Mouse (Mus musculus): ENCODE measurements around the gene Ccdc90b. TPM values are rescaled to one million over a fixed set of nuclear protein-coding genes. Genes with fewer than 3 reads are reported as not detected.

The Ccdc90b gene
- polyA plus RNA-seq, 2 experiments = 8.3 to 13.6 TPM

GRCm38 (mm10) chr7:92546763-92547162, 14.2 kb upstream of the Ccdc90b start:
- H3K4me2 ChIP-seq (ENCODE audit: low read depth) = no peak overlapping the region
- ATAC-seq (ENCODE audit: insufficient read depth) (no peak), DNase-seq (ENCODE audit: low read depth in 3 of 3, low spot score in 3 of 3) (no peak)
- WGBS (ENCODE audit: insufficient replicate concordance) = 43% methylated on average over 2 of the region's 2 CpGs
- H3K36me3 ChIP-seq (replicated peaks; ENCODE audit: control insufficient read depth, insufficient read depth, low read depth) = no peaks in the 10 kb centered on the region
- no peak overlapping the region for H3K9ac ChIP-seq (replicated peaks)
- H3K9me3 ChIP-seq (ENCODE audit: control insufficient read depth, low read length) = no peaks in the 10 kb centered on the region
- TF ChIP-seq EP300 (IDR thresholded peaks at IDR 0.05; ENCODE audit: low read depth) = no peak
- no peak for TF ChIP-seq CTCF (IDR thresholded peaks at IDR 0.05; ENCODE audit: low read depth)
- H3K27me3 ChIP-seq (ENCODE audit: control insufficient read depth, insufficient read depth, low read length) = no peaks in the 10 kb centered on the region
- no peak overlapping the region for H3K27ac ChIP-seq
- H3K4me1 ChIP-seq (replicated peaks; ENCODE audit: control insufficient read depth in 2 of 2, insufficient read depth in 2 of 2, low read length in 1 of 2) = no peaks in the 10 kb centered on the region
- H3K4me3 ChIP-seq (ENCODE audit: insufficient read depth in 1 of 2, low read depth in 2 of 2, low read length in 2 of 2) = no peak overlapping the region

- H3K9ac ChIP-seq (replicated peaks) = no peak overlapping the region
- ATAC-seq (ENCODE audit: insufficient read depth) (no peak), DNase-seq (ENCODE audit: low read depth in 3 of 3, low spot score in 3 of 3) (no peak)
- H3K27me3 ChIP-seq (ENCODE audit: control insufficient read depth, insufficient read depth, low read length) = no peaks in the 10 kb centered on the region
- no peak overlapping the region for H3K27ac ChIP-seq
- H3K4me1 ChIP-seq (replicated peaks; ENCODE audit: control insufficient read depth in 2 of 2, insufficient read depth in 2 of 2, low read length in 1 of 2) = no peaks in the 10 kb centered on the region
- H3K36me3 ChIP-seq (replicated peaks; ENCODE audit: control insufficient read depth, insufficient read depth, low read depth) = no peaks in the 10 kb centered on the region
- H3K4me2 ChIP-seq (ENCODE audit: low read depth) = no peak overlapping the region
- 67% methylated on average over 6 of the region's 6 CpGs for WGBS (ENCODE audit: insufficient replicate concordance)
- TF ChIP-seq CTCF (IDR thresholded peaks at IDR 0.05; ENCODE audit: low read depth) = no peak
- no peak for TF ChIP-seq EP300 (IDR thresholded peaks at IDR 0.05; ENCODE audit: low read depth)
- no peaks in the 10 kb centered on the region for H3K9me3 ChIP-seq (ENCODE audit: control insufficient read depth, low read length)
- no peak overlapping the region for H3K4me3 ChIP-seq (ENCODE audit: insufficient read depth in 1 of 2, low read depth in 2 of 2, low read length in 2 of 2)
Measured at GRCm38 (mm10) chr7:92550248-92550989, 10.5 kb upstream of the Ccdc90b start.

- ATAC-seq (ENCODE audit: insufficient read depth) (peak; percentile 8; the same call in 1 of the 2 replicates), DNase-seq (ENCODE audit: low read depth in 3 of 3, low spot score in 3 of 3) (peak in 1 of 3 experiments; percentile 27)
- Histone ChIP-seq H3K4me1 (replicated peaks; ENCODE audit: control insufficient read depth in 2 of 2, insufficient read depth in 2 of 2, low read length in 1 of 2) (no peaks in the 10 kb centered on the region), H3K9me3 (ENCODE audit: control insufficient read depth, low read length) (no peaks in the 10 kb centered on the region), H3K4me2 (ENCODE audit: low read depth) (no peak overlapping the region), H3K4me3 (ENCODE audit: insufficient read depth in 1 of 2, low read depth in 2 of 2, low read length in 2 of 2) (no peak overlapping the region), H3K36me3 (replicated peaks; ENCODE audit: control insufficient read depth, insufficient read depth, low read depth) (no peaks in the 10 kb centered on the region), H3K27ac (no peak overlapping the region), H3K27me3 (ENCODE audit: control insufficient read depth, insufficient read depth, low read length) (no peaks in the 10 kb centered on the region), H3K9ac (replicated peaks) (no peak overlapping the region)
- WGBS (ENCODE audit: insufficient replicate concordance) = 41% methylated on average over 4 of the region's 4 CpGs
- TF ChIP-seq CTCF (IDR thresholded peaks at IDR 0.05; ENCODE audit: low read depth) = peak; percentile 55; the same call in 1 of the 2 replicates
- no peak for TF ChIP-seq EP300 (IDR thresholded peaks at IDR 0.05; ENCODE audit: low read depth)
Measured at GRCm38 (mm10) chr7:92550990-92551392, 10.0 kb upstream of the Ccdc90b start.

- peak; percentile 73 for ATAC-seq (ENCODE audit: insufficient read depth)
- TF ChIP-seq CTCF (IDR thresholded peaks at IDR 0.05; ENCODE audit: low read depth) (no peak), EP300 (IDR thresholded peaks at IDR 0.05; ENCODE audit: low read depth) (peak; percentile 75)
- DNase-seq (ENCODE audit: low read depth in 3 of 3, low spot score in 3 of 3) = peak; percentile 46 to 53 (median 47)
- Histone ChIP-seq H3K4me2 (ENCODE audit: low read depth) (peak overlapping the region; percentile 1), H3K9me3 (ENCODE audit: control insufficient read depth, low read length) (no peaks in the 10 kb centered on the region), H3K4me3 (ENCODE audit: insufficient read depth in 1 of 2, low read depth in 2 of 2, low read length in 2 of 2) (no peak overlapping the region), H3K27me3 (ENCODE audit: control insufficient read depth, insufficient read depth, low read length) (no peaks in the 10 kb centered on the region), H3K27ac (peak overlapping the region; percentile 72), H3K36me3 (replicated peaks; ENCODE audit: control insufficient read depth, insufficient read depth, low read depth) (no peaks in the 10 kb centered on the region), H3K9ac (replicated peaks) (0 out of 2 replicates have a peak overlapping the region, but pooled peaks have one; percentile 29), H3K4me1 (replicated peaks; ENCODE audit: control insufficient read depth in 2 of 2, insufficient read depth in 2 of 2, low read length in 1 of 2) (peaks cover 18 to 20% of the 10 kb centered on the region in 2 experiments)
- 36% methylated on average over 2 of the region's 2 CpGs for WGBS (ENCODE audit: insufficient replicate concordance)
Measured at GRCm38 (mm10) chr7:92558744-92559143, 2.2 kb upstream of the Ccdc90b start.

GRCm38 (mm10) chr7:92566775-92567174, 5.8 kb downstream of the Ccdc90b start:
- no peaks in the 10 kb centered on the region for H3K9me3 ChIP-seq (ENCODE audit: control insufficient read depth, low read length)
- peaks cover 0 to 2% of the 10 kb centered on the region in 2 experiments; a peak in 2 of 4 replicates for H3K4me1 ChIP-seq (replicated peaks; ENCODE audit: control insufficient read depth in 2 of 2, insufficient read depth in 2 of 2, low read length in 1 of 2)
- no peak overlapping the region for H3K4me3 ChIP-seq (ENCODE audit: insufficient read depth in 1 of 2, low read depth in 2 of 2, low read length in 2 of 2)
- H3K27me3 ChIP-seq (ENCODE audit: control insufficient read depth, insufficient read depth, low read length) = no peaks in the 10 kb centered on the region
- H3K27ac ChIP-seq = no peak overlapping the region
- 0 out of 2 replicates have a peak, but pooled peaks cover 2% of the 10 kb centered on the region for H3K36me3 ChIP-seq (replicated peaks; ENCODE audit: control insufficient read depth, insufficient read depth, low read depth)
- TF ChIP-seq CTCF (IDR thresholded peaks at IDR 0.05; ENCODE audit: low read depth) = no peak
- WGBS (ENCODE audit: insufficient replicate concordance) = 83% methylated on average over 1 of the region's 1 CpGs
- H3K9ac ChIP-seq (replicated peaks) = no peak overlapping the region
- DNase-seq (ENCODE audit: low read depth in 3 of 3, low spot score in 3 of 3) = no peak
- no peak overlapping the region for H3K4me2 ChIP-seq (ENCODE audit: low read depth)
- no peak for ATAC-seq (ENCODE audit: insufficient read depth)

Measured in liver, embryonic 14.5 days (tissue).